Mouse (Mus musculus) midbrain, embryonic 13.5 days (tissue): ENCODE measurements around the gene Fam118b. TPM values are rescaled to one million over a fixed set of nuclear protein-coding genes. Genes with fewer than 3 reads are reported as not detected.

Source experiments
- ATAC-seq: fragments of 200-750 bp; cut with Nextera tagmentation; 2 replicates; pipeline ENCODE4 v1.8.0; 2017; ENCODE audit warnings: mild to moderate bottlenecking, moderate TSS enrichment, moderate library complexity
- H3K27ac ChIP-seq: fragments of 300-500 bp; sonication (generic); 2 replicates; pipeline ENCODE4 v1.5.1; 2015; ENCODE audit warnings: inconsistent platforms, mild to moderate bottlenecking, moderate library complexity
- H3K27me3 ChIP-seq: fragments of 300-500 bp; sonication (generic); 2 replicates; pipeline ENCODE4 v1.6.1; 2015; ENCODE audit warnings: mild to moderate bottlenecking, inconsistent platforms
- H3K36me3 ChIP-seq: fragments of 300-500 bp; sonication (generic); 2 replicates; pipeline ENCODE4 v1.6.1; 2015; ENCODE audit warnings: mild to moderate bottlenecking, inconsistent platforms
- H3K4me1 ChIP-seq: fragments of 300-500 bp; sonication (generic); replicated peaks from 2 replicates; pipeline ENCODE4 v1.6.1; 2015; ENCODE audit warnings: inconsistent platforms
- H3K4me2 ChIP-seq: fragments of 300-500 bp; sonication (generic); replicated peaks from 2 replicates; pipeline ENCODE4 v1.6.1; 2015; ENCODE audit warnings: moderate library complexity, mild to moderate bottlenecking, inconsistent platforms
- H3K4me3 ChIP-seq: fragments of 300-500 bp; sonication (generic); replicated peaks from 2 replicates; pipeline ENCODE4 v1.5.1; 2015; ENCODE audit warnings: mild to moderate bottlenecking, inconsistent platforms
- H3K9ac ChIP-seq: fragments of 300-500 bp; sonication (generic); replicated peaks from 2 replicates; pipeline ENCODE4 v1.6.1; 2015; ENCODE audit warnings: mild to moderate bottlenecking, inconsistent platforms
- H3K9me3 ChIP-seq: fragments of 300-500 bp; sonication (generic); 2 replicates; pipeline ENCODE4 v1.6.1; 2016; ENCODE audit warnings: mild to moderate bottlenecking, inconsistent platforms
- WGBS: fragments of 180-500 bp; shearing (Covaris S2); methylation state at CpG from one replicate; pipeline ENCODE4 v1.1.7; 2015; 5-methylcytosine and 5-hydroxymethylcytosine counted together
- polyA plus RNA-seq: library from polyadenylated mRNA; unstranded; fragments of >200 nt; fragmentation: Nextera tagmentation; extraction: Ambion mirVana; gene quantifications from 2 replicates; pipeline ENCODE4 v1.2.1, GENCODE M21; 2015

Gene Fam118b
- polyA plus RNA-seq, 1 experiment from 2014 or later = 86.8 TPM

DNA sequence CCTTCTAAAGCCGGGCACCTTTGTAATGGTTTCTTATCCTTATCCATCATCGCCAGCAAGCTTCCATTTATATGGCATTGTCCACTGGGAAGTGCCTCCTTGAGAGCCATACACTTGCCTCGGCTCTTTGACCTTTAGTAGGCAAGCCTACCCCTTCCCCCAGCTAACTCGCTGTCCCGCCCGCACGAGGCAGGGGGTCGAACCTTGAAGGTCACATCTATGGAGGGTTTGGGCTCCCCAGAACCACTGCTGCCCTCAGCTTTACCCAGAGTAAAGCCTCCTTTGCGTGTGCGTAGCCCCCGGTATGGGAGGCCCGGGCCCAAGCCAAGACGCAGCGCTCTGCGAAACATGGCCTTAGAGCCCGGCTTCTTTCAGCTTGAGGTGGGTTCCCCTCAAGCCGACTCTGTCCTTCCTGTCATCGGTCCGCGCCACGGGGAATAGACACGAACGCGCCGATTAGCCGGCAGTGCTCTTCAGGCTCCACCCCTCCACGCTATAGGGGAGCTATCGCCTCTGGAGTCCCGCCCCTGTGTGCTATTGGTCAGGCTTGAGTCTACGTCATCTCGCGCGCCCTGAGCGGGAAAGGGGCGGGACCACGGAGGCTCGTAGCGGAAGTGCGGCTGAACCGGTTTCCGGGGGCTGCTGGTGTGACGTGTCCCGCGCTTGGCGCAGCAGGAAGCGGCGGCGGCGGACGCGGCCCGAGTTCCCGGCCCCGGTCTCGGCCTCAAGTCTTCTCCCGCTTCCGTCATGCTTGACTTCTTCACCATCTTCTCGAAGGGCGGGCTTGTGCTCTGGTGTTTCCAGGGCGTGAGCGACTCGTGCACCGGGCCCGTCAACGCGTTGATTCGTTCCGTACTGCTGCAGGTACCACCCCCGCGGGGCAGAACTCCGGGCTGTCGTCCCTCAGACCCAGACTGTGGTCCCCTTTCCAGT, 56.8 kb downstream of the Fam118b start, which contains the start of gene Foxred1:
Gene Foxred1, minus strand, starts transcription at position 514 of the 933 bp plus-strand sequence.
- H3K9ac ChIP-seq = peak within 1 kb of the TSS; percentile 93
- peak; percentile 99 for ATAC-seq
- no peaks in the 10 kb centered on the region for H3K9me3 ChIP-seq
- peak within 1 kb of the TSS; percentile 94 for H3K4me3 ChIP-seq
- peak within 1 kb of the TSS; percentile 94 for H3K27ac ChIP-seq
- WGBS = under 1% methylated on average over 62 of the region's 72 CpGs
- H3K27me3 ChIP-seq = no peaks in the 10 kb centered on the region
- H3K36me3 ChIP-seq = peaks cover 64% of the 10 kb centered on the region
- H3K4me2 ChIP-seq = peak within 1 kb of the TSS; percentile 95
- peaks cover 21% of the 10 kb centered on the region for H3K4me1 ChIP-seq

- H3K27ac ChIP-seq = no peak overlapping the region
- H3K27me3 ChIP-seq = no peaks in the 10 kb centered on the region
- H3K4me1 ChIP-seq = peaks cover 11% of the 10 kb centered on the region
- peaks cover 48% of the 10 kb centered on the region for H3K36me3 ChIP-seq
- WGBS = 96% methylated on average over 2 of the region's 2 CpGs
- no peak overlapping the region for H3K9ac ChIP-seq
- no peak overlapping the region for H3K4me2 ChIP-seq
- no peaks in the 10 kb centered on the region for H3K9me3 ChIP-seq
- no peak for ATAC-seq
- H3K4me3 ChIP-seq = no peak overlapping the region
These were observed 63.2 kb downstream of the Fam118b start for GRCm38 (mm10) chr9:35204421-35204820.

DNA sequence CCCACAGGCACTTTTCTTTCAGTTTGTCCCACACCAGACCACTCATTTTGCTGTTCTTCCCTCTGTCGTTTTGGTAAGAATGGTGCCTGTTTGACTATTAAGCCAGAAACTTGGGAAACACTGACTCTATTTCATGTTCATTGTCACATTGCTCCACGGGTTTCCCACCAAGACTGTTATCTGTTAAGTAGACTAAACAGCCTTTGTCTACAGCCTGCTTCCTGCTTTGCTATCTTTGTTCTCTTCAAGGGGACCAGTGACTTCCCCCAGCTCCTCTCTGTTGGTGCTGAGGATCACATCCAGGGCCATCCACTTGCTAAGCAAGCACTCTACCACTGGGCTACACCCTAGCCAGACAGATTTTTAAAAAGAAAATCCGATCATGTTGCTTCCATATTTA, 64.1 kb downstream of the Fam118b start:
- Histone ChIP-seq H3K4me3 (no peak overlapping the region), H3K27ac (no peak overlapping the region), H3K9ac (no peak overlapping the region), H3K27me3 (no peaks in the 10 kb centered on the region), H3K4me2 (no peak overlapping the region), H3K9me3 (no peaks in the 10 kb centered on the region), H3K4me1 (peaks cover 16% of the 10 kb centered on the region), H3K36me3 (peaks cover 42% of the 10 kb centered on the region)
- 76% methylated on average over 3 of the region's 3 CpGs for WGBS
- no peak for ATAC-seq

DNA sequence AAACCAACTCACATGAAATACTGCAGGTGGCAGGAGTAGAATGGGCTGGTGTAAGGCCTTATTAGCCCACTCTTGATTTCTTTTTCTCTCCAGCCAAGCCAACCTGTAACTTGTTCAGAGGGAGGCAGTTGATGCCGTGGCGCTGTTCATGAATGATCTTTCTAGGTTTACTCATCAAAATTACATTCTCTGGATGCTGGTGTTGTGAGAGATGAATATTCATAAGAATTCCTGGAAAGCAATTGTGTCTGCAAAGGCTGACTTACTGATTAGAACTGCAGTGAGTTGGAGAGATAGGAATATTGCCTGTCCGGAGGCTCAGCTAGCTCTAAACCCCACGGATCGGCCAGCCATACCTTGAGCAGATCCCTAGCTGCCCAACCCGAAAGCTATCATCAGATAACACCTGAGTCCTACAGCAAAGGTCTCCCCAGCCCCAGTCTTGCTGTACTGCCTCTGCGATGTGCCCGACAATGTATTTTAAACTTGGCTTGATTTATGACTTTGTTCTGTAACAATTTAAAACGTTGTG, 67.0 kb downstream of the Fam118b start:
- 0 out of 2 replicates have a peak, but pooled peaks have one; percentile 5 for ATAC-seq
- peak overlapping the region; percentile 73 for H3K9ac ChIP-seq
- peak overlapping the region; percentile 67 for H3K4me2 ChIP-seq
- H3K27ac ChIP-seq = peak overlapping the region; percentile 35
- 58% methylated on average over 9 of the region's 9 CpGs for WGBS
- peaks cover 14% of the 10 kb centered on the region for H3K36me3 ChIP-seq
- H3K9me3 ChIP-seq = no peaks in the 10 kb centered on the region
- peak overlapping the region; percentile 53 for H3K4me3 ChIP-seq
- no peaks in the 10 kb centered on the region for H3K27me3 ChIP-seq
- peaks cover 18% of the 10 kb centered on the region for H3K4me1 ChIP-seq

DNA sequence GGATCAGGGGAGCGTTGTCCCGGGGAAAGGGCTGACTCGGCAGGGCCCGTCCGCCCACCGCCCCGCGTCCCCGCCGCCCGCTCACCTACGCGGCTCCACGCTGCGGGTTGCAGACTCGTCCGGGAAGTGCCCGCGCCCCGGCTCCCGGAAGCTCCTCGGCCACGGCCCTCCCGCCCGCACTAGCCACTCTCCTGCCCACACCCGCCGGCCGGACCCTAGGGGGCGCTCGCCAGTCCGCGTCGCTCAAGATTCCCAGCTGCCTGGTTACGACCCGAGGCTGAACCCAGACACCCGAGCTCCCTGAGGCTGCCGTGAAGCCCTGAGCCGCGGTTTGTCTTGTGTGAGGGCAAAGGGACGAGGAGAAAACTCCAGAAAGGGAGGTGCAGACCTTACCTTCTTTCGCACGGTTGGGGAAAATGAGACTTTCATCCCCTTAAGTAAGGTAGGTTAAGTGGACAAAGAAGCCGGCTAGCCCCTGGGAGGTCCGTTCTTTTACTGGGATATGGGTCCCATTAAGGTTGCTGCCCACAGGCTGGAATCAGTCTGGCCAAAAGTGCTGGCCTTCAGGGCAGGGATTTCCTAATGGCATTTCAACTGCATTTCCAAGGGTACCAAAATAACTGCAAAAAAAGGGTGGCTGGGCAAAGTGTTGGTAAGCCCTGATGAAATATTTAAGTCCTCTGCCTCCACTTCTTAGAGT, 67.7 kb downstream of the Fam118b start, which contains the start of the genes Srpr and Tirap:
Gene Srpr, plus strand, starts transcription at position 404 of the 700 bp plus-strand sequence.
Gene Tirap, minus strand, starts transcription at position 520 of the 700 bp plus-strand sequence.
- ATAC-seq = peak; percentile 94
- 2% methylated on average over 35 of the region's 44 CpGs for WGBS
- Histone ChIP-seq H3K27ac (peak within 1 kb of the TSS; percentile 35), H3K9me3 (no peaks in the 10 kb centered on the region), H3K4me1 (peaks cover 18% of the 10 kb centered on the region), H3K36me3 (peaks cover 8% of the 10 kb centered on the region), H3K27me3 (no peaks in the 10 kb centered on the region), H3K4me3 (peak within 1 kb of the TSS; percentile 53), H3K4me2 (peak within 1 kb of the TSS; percentile 67), H3K9ac (peak within 1 kb of the TSS; percentile 73)

GRCm38 (mm10) chr9:35198945-35199771, 68.4 kb downstream of the Fam118b start:
- Histone ChIP-seq H3K4me1 (peaks cover 18% of the 10 kb centered on the region), H3K9me3 (no peaks in the 10 kb centered on the region), H3K36me3 (peaks cover under 1% of the 10 kb centered on the region; the same call in 1 of the 2 replicates), H3K27me3 (no peaks in the 10 kb centered on the region), H3K4me2 (peak overlapping the region; percentile 67), H3K4me3 (peak overlapping the region; percentile 53), H3K9ac (peak overlapping the region; percentile 73), H3K27ac (no peak overlapping the region)
- 27% methylated on average over 18 of the region's 18 CpGs for WGBS
- ATAC-seq = peak; percentile 64; the same call in 1 of the 2 replicates

DNA sequence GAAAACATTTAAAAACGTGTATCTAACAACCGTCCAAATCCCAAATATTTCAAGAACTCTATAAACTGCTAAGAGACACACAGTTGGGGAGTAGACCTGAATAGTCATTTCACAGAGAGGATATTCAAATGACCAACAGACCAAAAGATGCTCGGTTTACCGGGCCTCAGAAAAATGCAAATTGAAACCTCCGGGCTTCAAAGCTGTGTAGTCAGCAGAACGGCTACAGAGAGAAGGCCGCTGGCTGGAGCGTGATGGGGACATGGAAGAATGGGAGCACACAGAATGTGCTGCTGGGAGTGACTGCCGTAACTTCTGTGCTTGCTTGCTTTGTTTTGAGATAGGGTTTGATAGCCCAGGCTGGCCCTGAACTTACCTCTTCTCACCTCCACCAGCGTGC, 69.3 kb downstream of the Fam118b start:
- no peak overlapping the region for H3K27ac ChIP-seq
- H3K36me3 ChIP-seq = no peaks in the 10 kb centered on the region
- H3K9ac ChIP-seq = no peak overlapping the region
- WGBS = 74% methylated on average over 10 of the region's 10 CpGs
- no peak overlapping the region for H3K4me3 ChIP-seq
- no peak for ATAC-seq
- no peak overlapping the region for H3K4me2 ChIP-seq
- H3K9me3 ChIP-seq = no peaks in the 10 kb centered on the region
- no peaks in the 10 kb centered on the region for H3K27me3 ChIP-seq
- H3K4me1 ChIP-seq = peaks cover 18% of the 10 kb centered on the region

- no peaks in the 10 kb centered on the region for H3K36me3 ChIP-seq
- no peak overlapping the region for H3K27ac ChIP-seq
- H3K4me3 ChIP-seq = no peak overlapping the region
- H3K27me3 ChIP-seq = no peaks in the 10 kb centered on the region
- H3K9ac ChIP-seq = no peak overlapping the region
- H3K9me3 ChIP-seq = no peaks in the 10 kb centered on the region
- H3K4me1 ChIP-seq = peaks cover 23% of the 10 kb centered on the region
- no peak overlapping the region for H3K4me2 ChIP-seq
- ATAC-seq = no peak
- WGBS = 88% methylated on average over 3 of the region's 3 CpGs
These were observed 70.0 kb downstream of the Fam118b start for GRCm38 (mm10) chr9:35197625-35198024.

DNA sequence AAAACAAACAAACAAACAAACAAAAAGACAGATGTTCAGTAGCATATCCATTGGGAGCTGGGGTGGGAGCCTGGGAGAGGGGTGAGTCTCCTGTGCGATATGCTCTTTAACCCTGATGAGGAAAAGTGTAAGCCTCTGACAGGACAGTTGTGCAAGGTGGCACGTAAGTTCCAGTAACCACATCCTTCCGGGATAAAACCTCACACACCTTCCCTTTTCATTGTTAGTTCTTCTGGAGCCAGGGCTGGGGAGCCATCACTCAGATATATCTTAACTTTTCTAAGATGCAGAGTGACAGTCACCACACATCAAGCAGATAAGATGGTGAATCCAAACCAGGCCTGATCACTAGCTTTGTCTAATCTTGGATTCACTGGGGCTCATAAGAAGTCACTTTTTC, 73.6 kb downstream of the Fam118b start:
- WGBS = 92% methylated on average over 3 of the region's 3 CpGs
- Histone ChIP-seq H3K9ac (no peak overlapping the region), H3K4me2 (no peak overlapping the region), H3K27me3 (no peaks in the 10 kb centered on the region), H3K4me1 (peaks cover 9% of the 10 kb centered on the region), H3K36me3 (peaks cover 7% of the 10 kb centered on the region; the same call in 1 of the 2 replicates), H3K9me3 (no peaks in the 10 kb centered on the region), H3K27ac (no peak overlapping the region), H3K4me3 (no peak overlapping the region)
- no peak for ATAC-seq

DNA sequence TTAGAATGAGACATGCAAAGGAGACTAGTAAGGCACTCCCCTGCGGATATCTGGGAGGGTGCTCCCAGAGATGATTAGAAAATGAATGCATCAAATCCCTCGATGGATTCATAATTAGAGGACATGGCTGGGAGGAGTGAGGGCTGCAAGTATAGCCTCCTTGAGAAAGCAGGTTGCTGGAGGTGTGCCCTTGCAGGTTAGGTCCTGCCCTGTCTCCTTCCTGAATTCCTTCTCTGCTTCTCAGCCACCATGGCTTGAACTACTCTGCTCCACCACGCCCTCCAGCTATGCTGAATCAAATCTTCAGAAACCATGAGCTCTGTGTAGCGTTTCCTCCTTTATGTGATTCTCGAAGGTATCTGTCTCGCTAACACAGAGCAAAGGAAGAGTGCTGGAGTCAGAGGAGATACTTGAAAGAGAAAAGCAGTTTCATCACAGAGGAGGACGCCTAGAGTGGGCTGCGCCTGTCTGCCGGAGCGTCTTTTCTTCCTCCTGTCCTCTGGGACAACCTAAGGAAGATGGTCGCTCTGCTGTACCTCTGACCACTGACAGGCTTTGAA, 74.5 kb downstream of the Fam118b start:
- WGBS = 75% methylated on average over 11 of the region's 11 CpGs

GRCm38 (mm10) chr9:35188700-35189099, 78.9 kb downstream of the Fam118b start:
- peaks cover 5% of the 10 kb centered on the region for H3K4me1 ChIP-seq
- no peak overlapping the region for H3K27ac ChIP-seq
- H3K4me3 ChIP-seq = no peak overlapping the region
- 76% methylated on average over 22 of the region's 22 CpGs for WGBS
- no peaks in the 10 kb centered on the region for H3K9me3 ChIP-seq
- H3K36me3 ChIP-seq = peaks cover 20% of the 10 kb centered on the region; the same call in 1 of the 2 replicates
- no peaks in the 10 kb centered on the region for H3K27me3 ChIP-seq
- no peak overlapping the region for H3K9ac ChIP-seq
- no peak overlapping the region for H3K4me2 ChIP-seq
- ATAC-seq = peak; percentile 49

More for the DNA sequence above, 74.5 kb downstream of the Fam118b start:
- 0 out of 2 replicates have a peak overlapping the region, but pooled peaks have one; percentile 14 for H3K27ac ChIP-seq
- no peak overlapping the region for H3K4me2 ChIP-seq
- no peak for ATAC-seq
- no peak overlapping the region for H3K9ac ChIP-seq
- H3K4me1 ChIP-seq = peaks cover 5% of the 10 kb centered on the region
- no peaks in the 10 kb centered on the region for H3K27me3 ChIP-seq
- H3K9me3 ChIP-seq = no peaks in the 10 kb centered on the region
- H3K4me3 ChIP-seq = no peak overlapping the region
- peaks cover 16% of the 10 kb centered on the region; the same call in 1 of the 2 replicates for H3K36me3 ChIP-seq
